Mouse (Mus musculus): ENCODE data around the gene Lysmd4.

DNA sequence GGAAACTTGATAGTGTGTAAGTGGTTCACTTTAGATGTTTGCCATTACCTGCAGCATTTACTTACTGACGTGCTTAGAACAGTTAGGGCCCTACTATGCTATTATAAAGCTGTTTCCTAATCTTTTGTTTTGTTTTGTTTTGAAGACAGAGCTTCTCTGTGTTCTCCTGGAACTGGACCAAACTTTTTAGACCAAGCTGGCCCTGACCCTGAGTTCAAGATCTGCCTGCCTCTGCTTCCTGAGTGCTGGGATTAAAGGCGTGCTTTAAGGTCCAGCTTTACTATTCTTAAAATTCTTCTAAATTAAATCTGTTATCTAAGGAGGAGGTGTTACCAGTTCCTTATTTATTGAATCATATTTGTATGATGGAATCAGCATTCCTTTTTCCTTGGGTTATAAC, 23.7 kb downstream of the Lysmd4 start:
- TF ChIP-seq GATA1 (IDR thresholded peaks at IDR 0.05; ENCODE audit: low read length) (no peak), TAL1 (IDR thresholded peaks at IDR 0.05; ENCODE audit: low read length) (no peak)
